Mouse (Mus musculus) lung, embryonic 16.5 days (tissue): Measurements from ENCODE around the gene Ubald2. TPM values are rescaled to one million over a fixed set of nuclear protein-coding genes. Genes with fewer than 3 reads are reported as not detected.

ENCODE experiments used
- ATAC-seq: fragments of 200-750 bp; cut with Nextera tagmentation; 2 replicates; pipeline ENCODE4 v1.8.0; 2017; ENCODE audit warnings: low read depth, mild to moderate bottlenecking, moderate library complexity
- H3K27ac ChIP-seq: fragments of 300-500 bp; sonication (generic); 2 replicates; pipeline ENCODE4 v1.5.1; 2014; ENCODE audit warnings: mild to moderate bottlenecking, control low read depth, low read length
- H3K27me3 ChIP-seq: fragments of 300-500 bp; sonication (generic); 2 replicates; pipeline ENCODE4 v1.6.1; 2014; ENCODE audit warnings: low read depth, low read length, mixed read lengths; ENCODE audit not compliant: control insufficient read depth, insufficient read depth
- H3K36me3 ChIP-seq: fragments of 300-500 bp; sonication (generic); 2 replicates; pipeline ENCODE4 v1.6.1; 2014; ENCODE audit warnings: low read length; ENCODE audit not compliant: control insufficient read depth, insufficient read depth
- H3K4me1 ChIP-seq: fragments of 300-500 bp; sonication (generic); replicated peaks from 2 replicates; pipeline ENCODE4 v1.6.1; 2014; ENCODE audit warnings: low read length, mixed read lengths; ENCODE audit not compliant: control insufficient read depth, insufficient read depth
- H3K4me2 ChIP-seq: fragments of 300-500 bp; sonication (generic); 2 replicates; pipeline ENCODE4 v1.6.1; 2014; ENCODE audit warnings: low read depth, low read length, control low read depth
- H3K4me3 ChIP-seq: fragments of 300-500 bp; sonication (generic); 2 replicates; pipeline ENCODE4 v1.5.1; 2014; ENCODE audit warnings: mild to moderate bottlenecking, low read length, control low read depth
- H3K9ac ChIP-seq: fragments of 300-500 bp; sonication (generic); 2 replicates; pipeline ENCODE4 v1.6.1; 2014; ENCODE audit warnings: low read length, control low read depth
- H3K9me3 ChIP-seq: fragments of 300-500 bp; sonication (generic); 2 replicates; pipeline ENCODE4 v1.6.1; 2016; ENCODE audit warnings: low read length; ENCODE audit not compliant: control insufficient read depth
- polyA plus RNA-seq: library from polyadenylated mRNA; unstranded; fragments of >200 nt; fragmentation: Nextera tagmentation; extraction: Ambion mirVana; gene quantifications from 2 replicates; pipeline ENCODE4 v1.2.1, GENCODE M21; 2015

Ubald2 gene
- polyA plus RNA-seq, 1 experiment from 2014 or later = 43.2 TPM

DNA sequence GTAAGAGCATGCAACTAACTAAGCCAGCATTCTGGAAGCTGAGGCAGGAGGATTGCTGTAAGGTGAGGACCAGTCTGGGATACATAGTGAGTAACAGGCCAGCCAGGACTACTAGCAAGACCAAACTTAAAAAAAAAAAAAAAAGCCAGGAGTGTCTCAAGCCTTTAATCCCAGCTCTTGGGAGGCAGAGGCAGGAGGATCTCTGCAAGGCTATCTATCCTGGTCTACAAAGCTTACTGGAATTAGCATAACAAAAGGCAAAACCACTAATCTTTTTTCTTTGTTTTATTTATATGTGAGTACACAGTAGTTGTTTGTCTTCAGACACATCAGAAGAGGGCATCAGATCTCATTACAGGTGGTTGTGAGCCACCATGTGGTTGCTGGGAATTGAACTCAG lies 54.3 kb downstream of the Ubald2 start:
- Histone ChIP-seq H3K9ac (no peak overlapping the region), H3K4me2 (no peak overlapping the region), H3K27me3 (no peaks in the 10 kb centered on the region), H3K27ac (no peak overlapping the region), H3K4me3 (no peak overlapping the region), H3K4me1 (peaks cover 11% of the 10 kb centered on the region), H3K36me3 (peaks cover 32% of the 10 kb centered on the region), H3K9me3 (no peaks in the 10 kb centered on the region; the same call in 1 of the 2 replicates)
- ATAC-seq = no peak

Other genes starting within 250 kb of the Ubald2 start
- gene Ten1, start 235.2 kb upstream of the Ubald2 start, polyA plus RNA-seq = 74.9 and 87.3 TPM in 2 replicates
- 23.6 and 24.3 TPM in 2 replicates for gene Acox1, start 235.0 kb upstream of the Ubald2 start, polyA plus RNA-seq
- 4.4 and 4.7 TPM in 2 replicates for gene Evpl, start 196.0 kb upstream of the Ubald2 start, polyA plus RNA-seq
- gene Srp68, start 159.9 kb upstream of the Ubald2 start, polyA plus RNA-seq = 75.3 and 79.2 TPM in 2 replicates
- 0.21 and 0.25 TPM in 2 replicates for gene Galr2, start 153.2 kb upstream of the Ubald2 start, polyA plus RNA-seq
- 62.8 and 68.5 TPM in 2 replicates for gene Exoc7, start 126.9 kb upstream of the Ubald2 start, polyA plus RNA-seq
- 22.1 and 24.6 TPM in 2 replicates for gene Foxj1, start 98.7 kb upstream of the Ubald2 start, polyA plus RNA-seq
- 3.5 and 4.0 TPM in 2 replicates for gene Rnf157, start 21.1 kb upstream of the Ubald2 start, polyA plus RNA-seq
- gene Qrich2, start 32.1 kb downstream of the Ubald2 start, polyA plus RNA-seq = 0.26 TPM in 1 of 2 replicates, not detected in the other
- gene Prpsap1, start 60.1 kb downstream of the Ubald2 start, polyA plus RNA-seq = 167 and 177 TPM in 2 replicates
- gene Sphk1, start 96.8 kb downstream of the Ubald2 start, polyA plus RNA-seq = 7.0 and 9.6 TPM in 2 replicates
- 5.2 and 5.8 TPM in 2 replicates for gene Ube2o, start 147.4 kb downstream of the Ubald2 start, polyA plus RNA-seq
- gene Aanat, start 152.3 kb downstream of the Ubald2 start, polyA plus RNA-seq = not detected in 2 replicates
- gene Rhbdf2, start 192.9 kb downstream of the Ubald2 start, polyA plus RNA-seq = 17.9 and 19.6 TPM in 2 replicates
- gene Prcd, start 219.4 kb downstream of the Ubald2 start, polyA plus RNA-seq = 5.0 and 11.0 TPM in 2 replicates
- 13.3 TPM in 2 replicates for gene Cygb, start 220.2 kb downstream of the Ubald2 start, polyA plus RNA-seq